23 mouse cellular contexts compared by ENCODE assay signal in genomic region chr10:108033317-108033795, GRCm38 (mm10).
DNase-seq lines count a peak whose midpoint lies in the region; ATAC-seq and TF ChIP-seq lines count a peak whose summit lies in the region.
"Had no signal": no experiment of that assay in that cellular context is flagged by ENCODE, and none has a peak within 500 bp of the region (broad histone marks: within the 10 kb centered on the region; RNA-seq: fewer than 3 reads in every experiment).

No protein-coding gene starts in this region.

- 0 out of 2 replicates have a peak overlapping the region, but pooled peaks have one; percentile 26 for H3K27ac ChIP-seq in liver, embryonic 12.5 days
- no peak overlapping the region for H3K27ac ChIP-seq in forebrain, embryonic 11.5 days (ENCODE audit: low read depth, low read length)
- H3K27ac ChIP-seq: embryonic facial prominence, embryonic 15.5 days; forebrain, embryonic 12.5 days; gastrocnemius, adult 2 months; limb, embryonic 13.5 days; stomach, embryonic 15.5 days had no signal

- no peak overlapping the region for H3K9ac ChIP-seq in liver, embryonic 12.5 days
- no peak overlapping the region for H3K9ac ChIP-seq in forebrain, embryonic 11.5 days (ENCODE audit: low read length)
- H3K9ac ChIP-seq: embryonic facial prominence, embryonic 15.5 days; forebrain, embryonic 12.5 days; limb, embryonic 13.5 days; stomach, embryonic 15.5 days had no signal

- no peak overlapping the region for H3ac ChIP-seq in C2C12 (ENCODE audit: control insufficient read depth, insufficient read length, low read depth)

- H3K79me2 ChIP-seq in C2C12 (ENCODE audit: control insufficient read depth, insufficient read depth) = no peaks in the 10 kb centered on the region

- peaks cover 19% of the 10 kb centered on the region for H3K4me1 ChIP-seq in liver, embryonic 12.5 days
- H3K4me1 ChIP-seq in forebrain, embryonic 11.5 days (replicated peaks; ENCODE audit: control insufficient read depth, insufficient read depth, low read length) = no peaks in the 10 kb centered on the region
- H3K4me1 ChIP-seq: embryonic facial prominence, embryonic 15.5 days; limb, embryonic 13.5 days; stomach, embryonic 15.5 days had no signal

- no peak overlapping the region for H3K4me3 ChIP-seq in C2C12 (ENCODE audit: insufficient read depth, poor library complexity, severe bottlenecking)
- no peak overlapping the region for H3K4me3 ChIP-seq in liver, embryonic 12.5 days
- H3K4me3 ChIP-seq in forebrain, embryonic 11.5 days (ENCODE audit: low read depth, low read length) = no peak overlapping the region
- H3K4me3 ChIP-seq: embryonic facial prominence, embryonic 15.5 days; forebrain, embryonic 12.5 days; gastrocnemius, adult 2 months; limb, embryonic 13.5 days; megakaryocyte, embryonic 14.5 days; stomach, embryonic 15.5 days had no signal

- no peaks in the 10 kb centered on the region for H3K36me3 ChIP-seq in C2C12 (ENCODE audit: control insufficient read depth, insufficient read depth)
- no peaks in the 10 kb centered on the region for H3K36me3 ChIP-seq in liver, embryonic 12.5 days
- no peaks in the 10 kb centered on the region for H3K36me3 ChIP-seq in forebrain, embryonic 11.5 days (ENCODE audit: control insufficient read depth, insufficient read depth, low read length)
- H3K36me3 ChIP-seq: embryonic facial prominence, embryonic 15.5 days; forebrain, embryonic 12.5 days; limb, embryonic 13.5 days; stomach, embryonic 15.5 days had no signal

- peak; percentile 73 for DNase-seq in c-Kit-positive CD71-positive TER-119-positive erythroid progenitor cells, embryonic 14.5 days (ENCODE audit: low spot score)
- DNase-seq in layer of hippocampus, postnatal 10 days (ENCODE audit: low spot score in 2 of 2) = no peak
- no peak for DNase-seq in embryo, embryonic 10.5 days (ENCODE audit: low spot score)
- DNase-seq in gastrocnemius, postnatal 25 days = no peak
- DNase-seq in forebrain, embryonic 11.5 days (ENCODE audit: low spot score) = no peak
- DNase-seq: adrenal gland, postnatal 36 days; embryo, embryonic 11 days; gastrocnemius, adult 2 months; heart, postnatal 10 days; kidney, adult 18-20 months; kidney, postnatal 25 days; thymus, adult 18-20 months; thymus, postnatal 4 days had no signal

- no peak for TF ChIP-seq CTCF in C2C12 (IDR thresholded peaks at IDR 0.05; ENCODE audit: control insufficient read depth, insufficient read depth, insufficient read length)

- WGBS in liver, embryonic 12.5 days (ENCODE audit: insufficient replicate concordance) = 50% methylated on average over 1 of the region's 1 CpGs
- 95% methylated on average over 1 of the region's 1 CpGs for WGBS in forebrain, embryonic 11.5 days

- H3K79me3 ChIP-seq in C2C12 (ENCODE audit: low read depth) = no peaks in the 10 kb centered on the region

- H3K27me3 ChIP-seq in C2C12 (ENCODE audit: control insufficient read depth, insufficient read depth, insufficient read length) = no peaks in the 10 kb centered on the region
- no peaks in the 10 kb centered on the region for H3K27me3 ChIP-seq in liver, embryonic 12.5 days (replicated peaks)
- no peaks in the 10 kb centered on the region for H3K27me3 ChIP-seq in forebrain, embryonic 11.5 days (ENCODE audit: control insufficient read depth, insufficient read depth, low read length)
- H3K27me3 ChIP-seq: embryonic facial prominence, embryonic 15.5 days; forebrain, embryonic 12.5 days; limb, embryonic 13.5 days; megakaryocyte, embryonic 14.5 days; stomach, embryonic 15.5 days had no signal

- peak overlapping the region; percentile 4; the same call in 1 of the 2 replicates for H3K4me2 ChIP-seq in liver, embryonic 12.5 days
- H3K4me2 ChIP-seq in forebrain, embryonic 11.5 days (ENCODE audit: low read depth, low read length, severe bottlenecking) = no peak overlapping the region
- H3K4me2 ChIP-seq: embryonic facial prominence, embryonic 15.5 days; forebrain, embryonic 12.5 days; heart, embryonic 11.5 days; limb, embryonic 13.5 days; stomach, embryonic 15.5 days had no signal

- peak; percentile 90 for ATAC-seq in liver, embryonic 12.5 days
- ATAC-seq in megakaryocyte-erythroid progenitor cell, adult 5-6 weeks (replicated peaks; ENCODE audit: low FRiP score, low TSS enrichment, poor library complexity, severe bottlenecking) = peak; percentile 92
- no peak for ATAC-seq in forebrain, embryonic 11.5 days (replicated peaks; ENCODE audit: low FRiP score)
- ATAC-seq: CD4-positive, CD25-positive, alpha-beta regulatory T cell, adult 4 months had no signal

- no peaks in the 10 kb centered on the region for H3K9me3 ChIP-seq in liver, embryonic 12.5 days (replicated peaks)
- H3K9me3 ChIP-seq in forebrain, embryonic 11.5 days (ENCODE audit: control insufficient read depth, low read length) = no peaks in the 10 kb centered on the region
- H3K9me3 ChIP-seq: embryonic facial prominence, embryonic 15.5 days; forebrain, embryonic 12.5 days; limb, embryonic 13.5 days; megakaryocyte, embryonic 14.5 days; stomach, embryonic 15.5 days had no signal

TF ChIP-seq in C2C12, 6 proteins besides CTCF, POLR2A, EP300 and RAD21:
- TF ChIP-seq MYOD1 (IDR thresholded peaks at IDR 0.05; ENCODE audit: control insufficient read depth, insufficient read length, low read depth) = peak; percentile 68
- no peak for TF ChIP-seq MAX (IDR thresholded peaks at IDR 0.05)
TF ChIP-seq in C2C12: peak in this region for 1.
